Mouse (Mus musculus) R1 (cell line): ENCODE results near the gene Lrrc34.

ENCODE experiments used
- DNase-seq: peaks from one replicate; pipeline ENCODE4 v3.0.0-alpha.2; 2018; ENCODE audit warnings: low read depth, low spot score

Lrrc34 gene

DNA sequence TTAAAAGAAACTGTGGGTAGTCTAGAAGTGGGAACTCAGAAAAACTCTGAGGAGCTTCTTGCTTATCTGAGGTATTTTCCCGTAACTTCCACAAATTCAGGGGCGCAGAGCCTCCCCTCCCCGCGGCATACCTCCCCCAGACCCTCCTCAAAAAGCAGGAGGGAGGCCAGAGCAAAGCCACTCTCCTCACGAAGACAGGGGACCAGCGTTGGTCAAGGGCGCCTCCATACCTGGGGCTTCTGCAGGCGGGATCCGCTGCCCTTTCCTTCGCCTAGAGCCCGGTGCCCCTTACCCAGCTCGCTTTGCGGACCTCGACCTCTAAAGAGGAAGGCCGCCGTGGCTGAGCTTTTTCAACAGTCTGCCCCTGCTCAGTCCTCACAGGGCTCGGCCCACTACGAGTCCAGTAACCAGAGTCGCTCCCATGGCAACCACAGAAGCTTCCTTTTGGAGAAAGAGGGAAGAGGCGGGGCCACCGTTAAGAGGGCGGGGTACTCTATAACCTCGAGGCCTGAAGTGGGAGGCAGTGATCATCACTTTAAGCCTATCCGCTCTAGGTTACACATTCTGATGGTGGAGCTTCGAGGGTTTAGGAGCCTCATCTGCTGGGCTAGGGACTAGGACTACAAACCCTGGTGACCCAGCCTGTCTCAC lies at the start of gene Lrrc34:
Lrrc34 (minus strand) TSS at position 430 of the 651 bp plus-strand sequence.
- DNase-seq: peak; percentile 97

DNA sequence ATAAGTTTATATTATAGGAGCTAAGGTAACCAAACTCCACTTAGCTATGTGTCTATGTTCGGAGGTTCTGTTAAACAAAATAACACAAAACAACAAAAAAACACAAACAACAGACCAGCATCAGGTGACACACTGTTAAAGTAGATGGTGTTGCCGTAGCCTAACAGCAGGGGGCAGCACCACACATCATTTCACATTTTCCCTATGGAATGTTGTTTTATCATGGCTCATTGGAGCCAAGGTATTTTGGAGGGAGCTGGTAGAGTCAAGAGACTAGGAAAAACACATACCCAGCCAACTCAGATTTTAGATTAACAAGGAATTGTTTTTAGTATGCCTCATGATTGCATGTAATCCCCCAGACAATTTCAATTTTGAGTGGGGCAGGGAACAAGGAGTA lies 48.7 kb upstream of the Lrrc34 start:
- peak; percentile 84 for DNase-seq

GRCm38 (mm10) chr3:30695661-30696060 lies 48.0 kb upstream of the Lrrc34 start:
- DNase-seq: no peak

- no peak for DNase-seq
Measured at GRCm38 (mm10) chr3:30690976-30691375, 43.3 kb upstream of the Lrrc34 start.

DNA sequence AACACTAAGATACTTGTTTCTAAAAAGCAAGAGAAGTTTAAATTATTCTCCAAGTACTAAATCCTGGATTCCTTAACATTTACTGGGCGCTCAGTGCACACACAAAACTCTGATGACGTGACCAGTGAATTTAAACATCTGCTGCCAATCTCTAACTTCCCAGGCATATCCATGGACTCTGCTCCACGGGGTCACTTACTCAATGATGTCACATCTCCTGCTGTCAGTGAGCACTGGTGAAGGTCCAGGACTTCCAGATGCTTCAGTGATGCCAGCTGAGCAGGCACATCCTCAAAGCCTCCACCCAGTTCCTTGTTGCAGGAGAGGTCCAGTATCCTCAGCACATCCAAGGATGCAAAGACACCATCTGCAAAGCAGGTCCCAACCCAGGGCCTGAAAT lies 39.5 kb upstream of the Lrrc34 start:
- no peak for DNase-seq

DNA sequence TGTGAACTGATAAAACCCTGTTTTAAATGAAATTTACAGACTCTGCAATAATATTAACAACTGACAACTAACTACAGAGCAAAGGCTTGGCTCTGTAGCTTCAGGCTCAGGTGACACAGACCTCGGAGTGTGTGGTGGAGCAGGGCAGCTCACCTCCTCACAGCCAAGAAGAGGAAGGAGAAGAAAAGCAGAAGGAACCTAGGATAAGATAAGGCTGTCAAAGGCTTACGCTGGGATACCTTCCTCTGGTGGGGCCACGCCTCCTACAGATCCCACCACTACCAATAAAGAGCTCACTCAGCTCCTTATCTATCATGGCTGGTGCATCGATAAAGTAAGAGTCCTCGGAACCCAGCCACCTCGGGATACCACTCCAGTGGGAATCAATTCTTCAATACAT lies 35.5 kb upstream of the Lrrc34 start:
- no peak for DNase-seq

GRCm38 (mm10) chr3:30658486-30658885 lies 10.8 kb upstream of the Lrrc34 start:
- peak; percentile 81 for DNase-seq

- DNase-seq: no peak
Measured at GRCm38 (mm10) chr3:30655937-30656336, 8.3 kb upstream of the Lrrc34 start.

- DNase-seq: peak; percentile 55
Measured at GRCm38 (mm10) chr3:30650062-30650841, 2.6 kb upstream of the Lrrc34 start.

GRCm38 (mm10) chr3:30648466-30648865 lies 797 bp upstream of the Lrrc34 start:
- peak; percentile 70 for DNase-seq

DNA sequence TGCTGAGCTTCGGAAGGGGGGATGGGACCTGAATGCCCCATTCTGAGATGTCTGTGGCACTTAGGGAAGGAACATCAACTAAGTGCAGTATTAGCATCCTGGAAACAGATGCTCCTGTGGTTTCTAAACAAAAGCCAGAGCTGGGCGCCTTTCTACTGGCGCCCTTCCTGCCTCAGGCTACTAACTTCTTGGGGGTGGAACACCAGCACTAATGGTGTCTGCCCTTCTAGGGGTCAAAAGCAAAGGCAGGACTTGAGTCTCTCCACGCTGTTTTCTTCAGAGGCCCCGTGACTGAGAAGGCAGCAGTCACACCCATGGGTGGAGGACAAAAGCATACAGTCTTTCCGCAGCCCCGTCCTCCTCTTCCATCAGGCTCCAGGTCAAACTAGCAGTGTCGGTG lies 908 bp downstream of the Lrrc34 start:
- peak; percentile 87 for DNase-seq

DNA sequence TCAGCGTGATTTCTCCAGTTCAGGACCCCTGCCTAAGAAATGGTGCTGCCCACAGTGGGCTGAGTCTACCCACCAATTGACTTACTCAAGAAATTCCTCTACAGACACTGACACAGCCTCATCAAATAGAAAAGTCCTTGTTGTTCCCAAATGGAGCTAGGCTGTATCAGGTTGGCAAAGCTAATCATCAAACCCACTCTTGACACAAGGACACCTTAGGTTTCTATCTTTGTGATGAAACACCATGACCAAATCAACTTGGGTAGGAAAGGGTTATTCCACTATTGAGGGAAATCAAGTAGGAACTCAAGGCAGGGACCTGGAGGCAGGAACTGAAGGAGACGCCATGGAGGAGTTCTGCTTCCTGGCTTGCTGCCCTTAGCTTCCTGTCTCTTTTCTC lies 3.5 kb downstream of the Lrrc34 start, which contains the start of gene Lrriq4:
Lrriq4 (plus strand) TSS at position 301 of the 400 bp plus-strand sequence.
- no peak for DNase-seq

GRCm38 (mm10) chr3:30635629-30636028 lies 12.0 kb downstream of the Lrrc34 start:
- DNase-seq: peak; percentile 69

GRCm38 (mm10) chr3:30633681-30634080 lies 14.0 kb downstream of the Lrrc34 start:
- peak; percentile 52 for DNase-seq

- DNase-seq: no peak
Measured at GRCm38 (mm10) chr3:30620132-30620531, 27.5 kb downstream of the Lrrc34 start.

GRCm38 (mm10) chr3:30610930-30611329 lies 36.7 kb downstream of the Lrrc34 start:
- no peak for DNase-seq

GRCm38 (mm10) chr3:30608999-30609398 lies 38.7 kb downstream of the Lrrc34 start:
- no peak for DNase-seq

DNA sequence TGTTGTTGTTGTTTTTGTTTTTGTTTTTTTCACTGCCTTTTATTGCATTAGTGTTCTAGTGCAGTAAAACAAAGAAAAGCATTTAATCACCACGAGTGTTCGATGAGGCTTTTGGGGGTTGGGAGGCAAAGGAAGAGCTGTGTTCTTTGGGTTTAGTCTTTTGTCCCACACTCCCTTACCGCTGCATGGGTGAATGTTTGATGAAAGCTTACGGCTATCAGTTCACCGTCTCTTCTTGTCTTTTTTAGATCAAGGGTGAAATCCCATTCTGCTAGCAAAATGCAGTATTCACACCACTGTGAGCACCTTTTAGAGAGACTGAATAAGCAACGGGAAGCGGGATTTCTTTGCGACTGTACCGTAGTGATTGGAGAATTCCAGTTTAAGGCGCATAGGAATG lies 44.4 kb downstream of the Lrrc34 start:
- DNase-seq: no peak

- DNase-seq: peak; percentile 86
Measured at GRCm38 (mm10) chr3:30602740-30603098, 45.0 kb downstream of the Lrrc34 start.

DNA sequence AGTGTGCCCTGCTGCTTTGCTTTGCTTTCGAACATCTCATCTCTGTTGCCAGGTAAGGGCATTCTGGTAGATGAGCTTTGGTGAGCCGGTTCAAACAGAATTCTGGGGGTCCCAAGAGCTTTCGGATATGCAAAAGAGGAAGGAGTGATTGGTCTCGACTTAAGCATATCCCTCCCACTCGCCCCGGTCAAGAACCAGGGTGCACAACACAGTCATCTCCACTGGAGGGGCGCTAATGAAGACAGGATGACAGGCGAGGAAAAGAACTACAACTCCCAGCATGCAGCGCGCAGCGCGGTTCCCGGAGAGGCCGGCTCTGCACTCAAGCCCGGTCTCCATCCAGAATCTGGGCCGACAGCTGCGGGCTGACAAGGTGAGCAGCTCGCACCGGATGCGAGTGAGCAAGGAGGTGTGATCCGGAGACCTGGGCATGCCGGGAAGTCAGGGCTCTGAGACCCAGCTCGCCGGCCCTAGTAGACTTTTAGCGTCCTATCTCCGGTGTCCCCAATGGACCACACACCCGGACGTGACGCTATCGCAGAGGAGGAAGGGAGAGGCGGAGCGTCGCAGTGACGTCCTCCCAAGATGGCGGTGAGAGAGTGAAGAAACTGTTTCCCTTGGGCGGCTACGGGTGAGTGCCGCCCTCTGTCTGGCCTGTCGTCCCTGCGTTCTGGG lies 45.5 kb downstream of the Lrrc34 start, which contains the start of gene Mynn:
Mynn (plus strand) TSS at position 1 of the 675 bp plus-strand sequence.
- DNase-seq: peak; percentile 99

DNA sequence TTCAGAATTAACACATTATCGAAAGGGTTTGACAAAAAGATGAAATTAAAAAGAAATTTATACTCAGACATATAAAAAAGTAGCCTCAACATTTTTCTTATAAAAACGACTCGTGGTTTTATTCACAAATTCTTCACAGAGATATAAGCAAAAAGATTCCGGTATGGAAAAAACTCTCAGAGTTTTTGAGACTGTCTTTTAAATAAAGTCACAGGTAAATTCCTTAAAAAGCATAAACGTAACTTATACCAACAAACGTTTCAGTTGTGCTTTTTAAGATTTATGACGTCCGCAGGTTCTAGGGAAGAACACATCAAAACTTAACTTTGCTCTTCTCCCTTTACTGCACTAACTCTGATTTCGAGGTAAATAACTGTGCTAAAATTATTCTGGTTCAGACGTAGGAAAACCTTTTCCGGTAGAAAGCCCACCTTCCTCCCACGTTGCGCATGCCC lies 46.0 kb downstream of the Lrrc34 start:
- no peak for DNase-seq

- DNase-seq: peak; percentile 93
Measured at GRCm38 (mm10) chr3:30601175-30601574, 46.5 kb downstream of the Lrrc34 start.
